Mouse (Mus musculus): ENCODE measurements at regions not wholly inside any gene's neighbourhood (a gene's known extent, or its start where the extent isn't known, plus 50 kb on each side); places are given as distances from the start of the nearest gene placed in this dataset.

GRCm38 (mm10) chr4:140406913-140407312, 160.3 kb upstream of the Igsf21 start:
- Histone ChIP-seq H3K9ac (replicated peaks; ENCODE audit: low read length, poor library complexity, severe bottlenecking) (no peak overlapping the region), H3K4me1 (ENCODE audit: insufficient read depth, low read length) (peaks cover 6% of the 10 kb centered on the region; the same call in 1 of the 2 replicates), H3K4me3 (ENCODE audit: low read depth, low read length) (no peak overlapping the region), H3K27me3 (ENCODE audit: insufficient read depth, low read length) (no peaks in the 10 kb centered on the region), H3K27ac (ENCODE audit: low read depth, low read length) (no peak overlapping the region), H3K4me2 (ENCODE audit: low read depth, low read length, poor library complexity, severe bottlenecking) (no peak overlapping the region), H3K36me3 (ENCODE audit: insufficient read depth, low read length) (no peaks in the 10 kb centered on the region), H3K9me3 (ENCODE audit: low read length) (no peaks in the 10 kb centered on the region)
- no peak for TF ChIP-seq CTCF (IDR thresholded peaks at IDR 0.05)
- WGBS, result 83% methylated on average over 4 of the region's 4 CpGs
- ATAC-seq (ENCODE audit: low FRiP score) (no peak), DNase-seq (ENCODE audit: low spot score) (no peak)

GRCm38 (mm10) chr4:140405993-140406881, 159.7 kb upstream of the Igsf21 start:
- peak; percentile 76 for DNase-seq (ENCODE audit: low spot score)
- Histone ChIP-seq H3K9ac (replicated peaks; ENCODE audit: low read length, poor library complexity, severe bottlenecking) (no peak overlapping the region), H3K27ac (ENCODE audit: low read depth, low read length) (no peak overlapping the region), H3K4me3 (ENCODE audit: low read depth, low read length) (no peak overlapping the region), H3K4me1 (ENCODE audit: insufficient read depth, low read length) (peaks cover 6% of the 10 kb centered on the region; the same call in 1 of the 2 replicates), H3K27me3 (ENCODE audit: insufficient read depth, low read length) (no peaks in the 10 kb centered on the region), H3K4me2 (ENCODE audit: low read depth, low read length, poor library complexity, severe bottlenecking) (no peak overlapping the region), H3K9me3 (ENCODE audit: low read length) (no peaks in the 10 kb centered on the region), H3K36me3 (ENCODE audit: insufficient read depth, low read length) (no peaks in the 10 kb centered on the region)
- WGBS, result 26% methylated on average over 7 of the region's 7 CpGs
- ATAC-seq (ENCODE audit: low FRiP score), result no peak
- TF ChIP-seq CTCF (IDR thresholded peaks at IDR 0.05), result peak; percentile 75

DNA sequence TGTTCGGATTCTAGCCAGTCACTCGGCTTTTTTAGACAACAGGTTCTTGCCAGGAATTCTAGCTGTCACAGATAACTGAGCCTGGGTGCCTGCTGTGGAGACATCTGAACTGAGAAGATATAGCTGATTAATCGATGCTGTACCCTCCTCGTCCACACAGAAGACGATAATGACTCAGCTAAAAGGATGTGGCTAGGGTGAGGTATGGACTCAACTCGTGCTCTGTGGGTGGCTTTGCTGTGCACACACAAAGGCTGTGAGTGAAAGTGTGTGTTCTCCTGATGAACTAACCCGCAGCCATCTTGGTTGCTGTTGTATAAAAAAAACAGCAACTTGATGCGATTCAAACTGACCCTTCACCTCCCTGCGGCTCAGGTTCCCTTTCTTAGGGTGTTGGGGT, 158.8 kb upstream of the Igsf21 start:
- no peak for TF ChIP-seq CTCF (IDR thresholded peaks at IDR 0.05)
- 84% methylated on average over 9 of the region's 9 CpGs for WGBS

DNA sequence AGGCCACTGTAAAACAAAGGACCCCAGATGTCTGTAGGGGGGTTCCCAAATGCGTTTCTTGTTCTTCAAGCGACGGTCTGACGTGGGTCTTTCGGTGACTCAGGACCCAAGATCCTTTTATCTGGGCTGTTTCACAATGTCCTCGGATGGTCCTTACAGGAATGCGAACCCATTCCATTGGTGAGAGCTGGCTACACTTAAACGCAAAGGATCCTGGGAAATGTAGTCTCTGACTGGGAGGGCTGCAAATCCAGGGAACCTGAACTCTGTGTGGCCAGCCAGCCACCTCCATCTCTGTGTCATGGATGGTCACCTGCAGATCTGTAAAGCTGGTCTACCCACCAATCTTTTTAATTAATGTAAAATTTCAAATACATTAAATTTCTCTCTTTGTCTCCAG, 156.5 kb upstream of the Igsf21 start:
- 48% methylated on average over 8 of the region's 8 CpGs for WGBS
- no peak overlapping the region for H3K4me2 ChIP-seq (ENCODE audit: low read depth, low read length, poor library complexity, severe bottlenecking)
- no peak for ATAC-seq (ENCODE audit: low FRiP score)
- H3K27ac ChIP-seq (ENCODE audit: low read depth, low read length), result no peak overlapping the region
- TF ChIP-seq CTCF (IDR thresholded peaks at IDR 0.05), result no peak
- no peak overlapping the region for H3K4me3 ChIP-seq (ENCODE audit: low read depth, low read length)
- H3K36me3 ChIP-seq (ENCODE audit: insufficient read depth, low read length), result no peaks in the 10 kb centered on the region
- H3K4me1 ChIP-seq (ENCODE audit: insufficient read depth, low read length), result peaks cover 6% of the 10 kb centered on the region; the same call in 1 of the 2 replicates
- no peaks in the 10 kb centered on the region for H3K9me3 ChIP-seq (ENCODE audit: low read length)
- no peaks in the 10 kb centered on the region for H3K27me3 ChIP-seq (ENCODE audit: insufficient read depth, low read length)
- H3K9ac ChIP-seq (replicated peaks; ENCODE audit: low read length, poor library complexity, severe bottlenecking), result no peak overlapping the region
- no peak for DNase-seq (ENCODE audit: low spot score)

More for the DNA sequence above, 158.8 kb upstream of the Igsf21 start:
- no peak for ATAC-seq (ENCODE audit: low FRiP score)
- H3K36me3 ChIP-seq (ENCODE audit: insufficient read depth, low read length), result no peaks in the 10 kb centered on the region
- no peaks in the 10 kb centered on the region for H3K9me3 ChIP-seq (ENCODE audit: low read length)
- no peak overlapping the region for H3K4me3 ChIP-seq (ENCODE audit: low read depth, low read length)
- peaks cover 6% of the 10 kb centered on the region; the same call in 1 of the 2 replicates for H3K4me1 ChIP-seq (ENCODE audit: insufficient read depth, low read length)
- no peaks in the 10 kb centered on the region for H3K27me3 ChIP-seq (ENCODE audit: insufficient read depth, low read length)
- no peak for DNase-seq (ENCODE audit: low spot score)
- no peak overlapping the region for H3K27ac ChIP-seq (ENCODE audit: low read depth, low read length)
- H3K4me2 ChIP-seq (ENCODE audit: low read depth, low read length, poor library complexity, severe bottlenecking), result no peak overlapping the region
- H3K9ac ChIP-seq (replicated peaks; ENCODE audit: low read length, poor library complexity, severe bottlenecking), result no peak overlapping the region

DNA sequence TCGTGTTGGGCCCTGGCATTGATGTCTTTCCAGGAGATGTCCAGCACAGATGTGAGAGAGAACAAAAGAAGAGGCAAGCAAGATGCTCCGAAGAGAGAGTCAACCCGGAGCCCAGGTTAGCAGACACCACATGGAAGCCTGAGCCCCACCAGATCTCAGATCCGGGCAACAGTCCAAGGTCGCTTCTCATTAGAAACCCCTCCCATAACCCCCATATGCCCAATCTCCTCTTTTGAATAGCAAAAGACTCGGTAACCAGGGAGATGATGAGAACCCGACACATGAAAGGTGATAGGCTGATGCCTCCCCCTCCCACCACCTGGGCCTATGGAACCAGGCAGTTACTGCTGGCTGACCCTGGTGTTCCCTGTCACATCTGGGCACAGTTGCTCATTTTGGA, 155.7 kb upstream of the Igsf21 start:
- no peak overlapping the region for H3K4me2 ChIP-seq (ENCODE audit: low read depth, low read length, poor library complexity, severe bottlenecking)
- no peaks in the 10 kb centered on the region for H3K9me3 ChIP-seq (ENCODE audit: low read length)
- no peak overlapping the region for H3K9ac ChIP-seq (replicated peaks; ENCODE audit: low read length, poor library complexity, severe bottlenecking)
- DNase-seq (ENCODE audit: low spot score) (peak; percentile 71), ATAC-seq (ENCODE audit: low FRiP score) (no peak)
- 43% methylated on average over 7 of the region's 7 CpGs for WGBS
- H3K4me3 ChIP-seq (ENCODE audit: low read depth, low read length), result no peak overlapping the region
- H3K4me1 ChIP-seq (ENCODE audit: insufficient read depth, low read length), result peaks cover 6% of the 10 kb centered on the region; the same call in 1 of the 2 replicates
- H3K36me3 ChIP-seq (ENCODE audit: insufficient read depth, low read length), result no peaks in the 10 kb centered on the region
- no peak overlapping the region for H3K27ac ChIP-seq (ENCODE audit: low read depth, low read length)
- H3K27me3 ChIP-seq (ENCODE audit: insufficient read depth, low read length), result no peaks in the 10 kb centered on the region
- TF ChIP-seq CTCF (IDR thresholded peaks at IDR 0.05), result no peak

DNA sequence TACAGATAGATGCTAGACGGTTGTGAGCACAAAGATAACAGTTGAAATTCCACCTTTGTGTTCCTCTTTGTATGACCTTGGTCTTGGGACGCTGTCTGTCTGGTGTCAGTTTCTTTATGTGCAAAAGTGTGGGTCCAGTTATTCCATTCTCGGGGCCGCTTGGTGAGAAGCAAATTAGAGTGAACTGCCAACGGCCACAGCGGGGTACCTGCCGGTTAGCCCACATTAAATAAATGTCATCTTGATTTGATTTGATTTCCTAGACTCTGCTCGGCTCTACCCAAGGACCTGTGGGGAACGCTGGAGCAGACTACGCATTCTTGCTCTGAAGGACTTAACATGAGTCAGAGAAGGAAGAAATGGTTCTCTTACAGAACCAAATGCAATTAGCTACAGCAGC, 155.0 kb upstream of the Igsf21 start:
- no peaks in the 10 kb centered on the region for H3K27me3 ChIP-seq (ENCODE audit: insufficient read depth, low read length)
- TF ChIP-seq CTCF (IDR thresholded peaks at IDR 0.05), result no peak
- no peaks in the 10 kb centered on the region for H3K36me3 ChIP-seq (ENCODE audit: insufficient read depth, low read length)
- ATAC-seq (ENCODE audit: low FRiP score), result no peak
- no peaks in the 10 kb centered on the region for H3K9me3 ChIP-seq (ENCODE audit: low read length)
- no peak for DNase-seq (ENCODE audit: low spot score)
- 75% methylated on average over 10 of the region's 10 CpGs for WGBS
- peaks cover 6% of the 10 kb centered on the region; the same call in 1 of the 2 replicates for H3K4me1 ChIP-seq (ENCODE audit: insufficient read depth, low read length)
- H3K27ac ChIP-seq (ENCODE audit: low read depth, low read length), result no peak overlapping the region
- H3K9ac ChIP-seq (replicated peaks; ENCODE audit: low read length, poor library complexity, severe bottlenecking), result no peak overlapping the region
- H3K4me2 ChIP-seq (ENCODE audit: low read depth, low read length, poor library complexity, severe bottlenecking), result no peak overlapping the region
- no peak overlapping the region for H3K4me3 ChIP-seq (ENCODE audit: low read depth, low read length)
